Mouse (Mus musculus): ENCODE results near the gene Vmn2r24.
"Not testable (repeated sequence)": the region's sequence is repeated elsewhere in the genome, so short reads cannot be mapped to it uniquely, and the experiment has no call there.

Gene Vmn2r24

DNA sequence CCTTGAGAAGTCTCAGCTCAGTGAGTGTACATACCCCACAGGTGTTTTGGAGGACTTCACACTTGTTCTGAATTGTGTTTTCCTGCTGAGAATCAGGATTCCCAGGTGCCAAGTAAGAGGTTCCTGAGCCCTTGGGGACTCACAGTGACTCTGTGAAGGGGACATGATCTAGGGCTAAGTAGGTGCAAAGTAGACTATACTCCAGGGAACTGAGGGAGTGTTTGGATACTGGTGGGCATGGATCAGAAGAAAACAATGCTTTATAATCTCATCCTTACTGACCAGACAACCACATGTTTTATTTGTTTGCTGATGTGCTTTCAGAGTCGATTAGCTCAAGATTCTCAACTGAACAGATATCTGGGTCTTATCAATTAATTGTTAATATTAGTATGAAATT, at the start of gene Vmn2r24:
TSS of gene Vmn2r24 (plus strand) at position 301 of the 400 bp plus-strand sequence.
- no peak for DNase-seq (ENCODE audit: low spot score)

DNA sequence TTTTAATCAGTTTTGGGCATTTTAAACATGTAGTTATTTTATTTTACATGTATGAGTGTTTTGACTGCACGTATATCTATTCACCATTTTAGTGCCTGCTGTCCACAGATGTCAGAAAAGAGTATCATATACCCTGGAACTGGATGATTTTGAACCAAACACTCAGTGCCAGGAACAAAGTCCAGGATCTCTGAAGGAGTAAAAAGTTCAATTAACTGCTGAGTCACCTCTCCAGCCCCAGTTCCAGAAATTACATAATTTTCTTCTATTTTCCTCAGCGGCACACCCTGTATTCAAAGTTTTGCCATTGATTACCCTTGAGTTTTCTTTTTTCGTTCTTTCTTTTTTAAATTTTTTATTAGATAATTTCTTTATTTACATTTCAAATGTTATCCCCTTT, 8.6 kb upstream of the Vmn2r24 start:
- DNase-seq (ENCODE audit: low spot score), result no peak

DNA sequence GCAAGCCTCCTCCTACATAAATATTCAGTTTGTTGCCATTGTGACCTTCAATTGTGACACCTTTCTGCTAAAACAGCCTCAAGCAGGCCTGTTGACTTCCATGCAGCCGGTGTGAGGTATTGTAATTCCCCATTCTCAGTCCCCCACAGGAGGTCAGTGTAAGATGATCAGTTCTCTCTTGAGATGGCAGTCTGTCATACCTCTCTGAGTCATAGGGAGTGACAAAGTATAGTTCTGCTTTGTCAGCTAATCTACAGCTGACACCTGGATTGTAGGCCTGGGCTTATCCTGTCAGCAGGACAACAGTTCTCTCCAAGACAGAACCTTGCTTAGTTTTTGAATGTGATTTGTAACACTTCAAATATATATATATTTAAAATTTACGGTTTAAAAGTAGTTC, 6.2 kb downstream of the Vmn2r24 start:
- no peak for DNase-seq (ENCODE audit: low spot score)

DNA sequence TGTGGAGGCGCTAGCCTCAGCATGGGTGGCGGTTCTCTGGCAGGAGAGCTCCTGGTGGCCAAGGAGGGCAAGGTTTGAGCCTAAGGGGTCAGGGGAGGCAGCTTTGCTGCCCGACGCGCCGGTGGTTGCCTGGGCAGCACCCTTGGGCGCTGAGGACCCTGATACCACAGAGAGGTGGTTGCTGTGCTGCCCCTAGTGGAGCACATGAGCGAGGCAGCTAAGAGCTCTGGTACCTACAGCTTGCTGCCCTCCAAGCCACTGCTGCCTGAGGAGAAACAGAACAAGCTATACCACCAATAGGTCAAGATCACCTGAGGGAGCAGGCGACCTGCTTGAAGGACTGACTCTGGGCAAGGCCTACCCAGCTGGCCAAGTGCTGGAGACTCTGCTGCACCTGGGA, 15.1 kb downstream of the Vmn2r24 start:
- no peak for DNase-seq (ENCODE audit: low spot score)

DNA sequence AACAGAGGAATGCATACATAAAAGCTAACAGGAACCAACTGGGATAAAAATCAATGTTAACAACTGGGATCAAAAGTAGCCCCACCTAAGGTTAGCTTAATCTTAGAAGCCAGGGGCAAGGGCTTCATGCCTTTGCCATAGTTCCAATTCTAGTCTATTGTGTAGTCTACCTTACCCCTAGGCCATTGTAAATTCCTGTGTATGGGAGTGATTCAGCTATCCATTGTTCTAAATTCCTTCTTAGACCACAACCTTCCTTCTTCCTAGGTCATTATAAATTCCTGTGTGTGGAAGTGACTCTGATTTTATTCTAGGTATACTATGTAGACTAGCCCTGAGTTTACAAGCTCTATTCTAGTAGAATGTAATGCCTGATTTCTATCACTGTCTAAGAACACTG, 31.6 kb downstream of the Vmn2r24 start:
- not testable (repeated sequence) for DNase-seq (ENCODE audit: low spot score)

DNA sequence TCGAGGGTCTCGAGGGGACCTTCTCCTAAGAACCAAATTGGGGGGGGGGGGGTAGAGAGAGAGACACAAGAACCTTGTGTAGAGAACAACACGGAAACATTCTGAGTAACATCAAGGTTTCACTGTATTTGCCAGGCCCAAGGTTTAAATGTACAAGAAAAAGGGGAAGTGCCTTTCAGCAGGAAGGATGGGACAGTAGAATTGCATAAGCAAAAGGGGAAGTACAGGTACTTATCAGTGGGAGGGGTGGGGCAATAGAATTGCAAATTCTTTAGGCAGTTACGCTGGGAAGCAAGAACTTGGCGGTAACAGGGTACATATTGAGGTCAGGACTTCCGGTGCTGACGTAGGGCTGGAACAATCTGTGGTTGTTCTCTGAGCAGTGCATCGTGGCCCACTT, 41.3 kb downstream of the Vmn2r24 start:
- no peak for DNase-seq (ENCODE audit: low spot score)

DNA sequence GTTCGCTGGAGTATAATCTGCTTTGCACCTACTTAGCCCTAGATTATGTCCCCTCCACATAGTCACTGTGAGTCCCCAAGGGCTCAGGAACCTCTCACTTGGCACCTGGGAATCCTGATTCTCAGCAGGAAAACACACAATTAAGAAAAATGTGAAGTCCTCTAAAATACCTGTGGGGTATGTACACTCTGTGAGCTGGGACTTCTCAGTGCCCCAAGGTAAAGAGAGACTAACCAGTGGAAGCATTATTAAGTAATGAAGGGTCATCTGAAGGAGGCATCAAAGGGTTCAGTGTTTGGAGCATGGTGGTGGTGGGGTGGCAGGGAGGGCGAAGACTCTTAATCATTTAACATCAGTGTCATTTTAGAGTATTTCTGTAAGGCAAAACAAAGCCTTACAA, 74.7 kb downstream of the Vmn2r24 start, which contains the start of gene Vmn2r25:
TSS of gene Vmn2r25 (minus strand) at position 101 of the 400 bp plus-strand sequence.
- not testable (repeated sequence) for DNase-seq (ENCODE audit: low spot score)
